Mouse (Mus musculus): ENCODE measurements around the gene Gm28048. TPM values are rescaled to one million over a fixed set of nuclear protein-coding genes. Genes with fewer than 3 reads are reported as not detected.

Gene Gm28048
- total RNA-seq, 2 experiments from 2014 or later, result 10.3 to 13.5 TPM

- intact Hi-C loops (cut with DNase I), result no loop called here
These were observed 155.8 kb downstream of the Gm28048 start for GRCm38 (mm10) chr11:22826051-22826450.

GRCm38 (mm10) chr11:22825548-22825947 lies 156.3 kb downstream of the Gm28048 start:
- intact Hi-C loops (cut with DNase I), result no loop called here
- DNase-seq (ENCODE audit: low spot score in 2 of 2), result no peak

More at GRCm38 (mm10) chr11:22826051-22826450, 155.8 kb downstream of the Gm28048 start:
- no peak for DNase-seq (ENCODE audit: low spot score in 2 of 2)

- DNase-seq (ENCODE audit: low spot score in 2 of 2), result no peak
- intact Hi-C loops (cut with DNase I), result no loop called here
These were observed 157.7 kb downstream of the Gm28048 start for GRCm38 (mm10) chr11:22824049-22824705.

DNA sequence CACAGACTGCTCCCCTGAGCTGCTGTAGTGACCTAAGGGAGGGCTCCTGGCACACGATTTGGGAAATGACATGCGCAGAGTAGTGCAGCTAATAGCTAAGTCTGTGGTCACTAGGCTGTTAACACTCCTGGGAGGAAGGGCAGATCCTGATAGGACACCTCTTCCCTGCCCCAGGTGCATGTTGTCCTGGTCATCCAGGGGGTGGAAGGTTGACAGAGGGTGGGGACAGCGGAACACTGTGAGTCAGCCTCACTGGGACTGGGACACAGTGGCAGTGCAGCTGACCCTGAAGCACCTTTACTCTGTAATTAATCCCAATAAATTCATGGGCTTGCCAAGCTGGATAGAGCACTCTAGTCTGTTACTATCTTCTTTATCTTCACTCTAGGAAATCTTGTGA lies 160.6 kb downstream of the Gm28048 start:
- intact Hi-C loops (cut with DNase I), result no loop called here
- no peak for DNase-seq (ENCODE audit: low spot score in 2 of 2)

- DNase-seq (ENCODE audit: low spot score in 2 of 2), result no peak
- intact Hi-C loops (cut with DNase I), result no loop called here
These were observed 163.5 kb downstream of the Gm28048 start for GRCm38 (mm10) chr11:22818371-22818770.

- intact Hi-C loops (cut with DNase I), result no loop called here
- DNase-seq (ENCODE audit: low spot score in 2 of 2), result no peak
These were observed 166.0 kb downstream of the Gm28048 start for GRCm38 (mm10) chr11:22815877-22816276.

DNA sequence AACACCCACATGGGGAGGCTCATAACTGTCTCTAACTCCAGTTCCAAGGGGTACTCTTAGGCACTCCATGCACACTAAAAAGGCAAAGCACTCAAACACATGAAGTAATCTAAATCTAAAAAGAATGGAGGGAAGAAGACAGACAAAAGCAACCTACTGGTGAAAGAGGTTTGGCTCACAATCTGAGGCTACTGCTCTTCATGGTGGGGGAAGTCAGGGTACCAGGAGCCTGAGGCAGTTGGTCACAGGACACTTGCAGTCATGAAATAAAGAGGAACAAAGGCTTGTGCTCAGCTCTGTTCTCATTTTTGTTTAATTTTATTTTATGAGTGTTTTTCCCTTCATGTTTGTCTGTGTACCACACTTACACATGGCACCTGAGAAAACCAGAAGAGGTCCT lies 166.7 kb downstream of the Gm28048 start:
- DNase-seq (ENCODE audit: low spot score in 2 of 2), result no peak
- intact Hi-C loops (cut with DNase I), result no loop called here

DNA sequence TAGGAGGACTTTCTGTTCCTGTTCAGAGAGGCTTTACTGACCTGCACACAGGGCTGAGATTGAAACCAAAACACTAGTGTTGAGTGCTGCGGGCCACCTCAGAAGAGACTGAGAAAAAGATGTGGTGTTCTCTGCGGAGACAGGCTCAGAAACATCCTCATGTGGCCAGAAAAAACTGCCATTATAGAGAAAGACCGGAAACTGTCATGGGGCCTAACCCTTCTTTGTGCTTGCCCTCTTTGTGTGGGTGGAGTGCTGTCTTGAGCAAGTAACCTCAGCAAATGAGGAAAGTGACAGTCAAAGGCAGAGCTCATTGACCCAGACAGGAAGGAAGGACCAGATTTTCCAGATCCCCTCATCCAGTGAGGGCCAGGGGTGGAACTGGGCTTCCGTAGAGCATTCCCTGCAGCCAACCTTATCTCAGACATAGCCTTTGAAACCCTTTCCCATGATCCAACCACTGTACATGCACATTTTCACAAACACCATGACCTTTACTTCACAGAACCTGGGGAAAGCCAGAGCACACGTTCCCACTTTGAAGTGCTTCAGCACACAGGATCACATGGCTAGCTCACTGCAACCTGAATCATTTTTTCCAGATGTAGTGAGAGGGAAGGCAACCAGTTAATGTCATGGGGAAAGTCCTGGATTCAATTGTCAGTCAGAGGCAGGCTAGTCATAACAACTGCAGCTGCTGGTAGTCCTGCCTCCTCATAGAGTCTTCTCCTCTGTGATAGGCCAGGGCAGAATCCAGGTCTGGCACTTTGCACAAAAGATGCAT lies 167.8 kb downstream of the Gm28048 start:
- intact Hi-C loops (cut with DNase I), result no loop called here
- DNase-seq (ENCODE audit: low spot score in 2 of 2), result no peak

DNA sequence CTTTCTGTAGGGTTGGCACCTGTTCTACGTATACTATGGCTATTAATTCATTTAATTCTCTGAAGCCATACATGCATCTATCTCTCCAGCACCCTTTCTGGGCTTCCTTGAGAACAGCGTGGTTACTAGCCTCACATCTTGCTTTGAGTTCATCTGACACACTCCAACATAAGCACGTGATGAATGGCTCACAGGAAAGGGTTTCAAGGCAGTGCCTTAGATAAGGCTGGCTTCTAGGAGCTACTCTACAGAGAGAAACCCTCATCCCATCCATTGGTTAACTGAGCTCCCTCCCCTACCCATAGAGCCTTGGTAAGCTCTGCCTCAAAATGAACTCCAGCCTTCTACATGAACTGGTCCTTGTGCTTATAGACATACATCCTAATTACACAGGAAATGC lies 168.5 kb downstream of the Gm28048 start:
- no peak for DNase-seq (ENCODE audit: low spot score in 2 of 2)
- intact Hi-C loops (cut with DNase I), result no loop called here

- no peak for DNase-seq (ENCODE audit: low spot score in 2 of 2)
- intact Hi-C loops (cut with DNase I), result no loop called here
These were observed 170.5 kb downstream of the Gm28048 start for GRCm38 (mm10) chr11:22811413-22811812.

- no peak for DNase-seq (ENCODE audit: low spot score in 2 of 2)
- intact Hi-C loops (cut with DNase I), result no loop called here
These were observed 172.3 kb downstream of the Gm28048 start for GRCm38 (mm10) chr11:22809465-22810096.

GRCm38 (mm10) chr11:22808040-22808439 lies 173.8 kb downstream of the Gm28048 start:
- intact Hi-C loops (cut with DNase I), result no loop called here
- DNase-seq (ENCODE audit: low spot score in 2 of 2), result no peak

- intact Hi-C loops (cut with DNase I), result no loop called here
- no peak for DNase-seq (ENCODE audit: low spot score in 2 of 2)
These were observed 176.7 kb downstream of the Gm28048 start for GRCm38 (mm10) chr11:22805171-22805570.

DNA sequence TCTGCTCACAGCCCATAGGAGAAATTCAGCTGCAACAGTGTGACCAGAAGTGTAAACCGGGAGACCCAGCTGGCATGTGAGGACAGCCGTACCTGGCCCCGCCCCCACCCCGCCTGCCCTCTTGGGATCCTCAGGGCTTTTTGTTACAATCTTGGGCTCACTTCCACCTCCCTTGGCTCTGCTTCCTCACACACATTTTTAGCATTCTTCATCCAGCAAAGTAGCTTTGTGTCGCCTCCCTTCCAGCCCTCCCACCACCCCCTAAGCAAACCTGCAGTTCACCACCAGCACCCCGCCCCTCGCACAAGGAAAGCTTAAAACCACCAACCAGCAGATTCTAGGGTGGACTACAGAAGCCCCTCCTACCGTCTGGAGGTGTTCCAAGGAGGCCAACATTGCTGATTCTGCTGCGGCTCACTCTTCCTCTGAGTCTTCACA lies 181.9 kb downstream of the Gm28048 start:
- no peak for DNase-seq (ENCODE audit: low spot score in 2 of 2)
- intact Hi-C loops (cut with DNase I), result no loop called here

GRCm38 (mm10) chr11:22798916-22799315 lies 183.0 kb downstream of the Gm28048 start:
- DNase-seq (ENCODE audit: low spot score in 2 of 2), result no peak

DNA sequence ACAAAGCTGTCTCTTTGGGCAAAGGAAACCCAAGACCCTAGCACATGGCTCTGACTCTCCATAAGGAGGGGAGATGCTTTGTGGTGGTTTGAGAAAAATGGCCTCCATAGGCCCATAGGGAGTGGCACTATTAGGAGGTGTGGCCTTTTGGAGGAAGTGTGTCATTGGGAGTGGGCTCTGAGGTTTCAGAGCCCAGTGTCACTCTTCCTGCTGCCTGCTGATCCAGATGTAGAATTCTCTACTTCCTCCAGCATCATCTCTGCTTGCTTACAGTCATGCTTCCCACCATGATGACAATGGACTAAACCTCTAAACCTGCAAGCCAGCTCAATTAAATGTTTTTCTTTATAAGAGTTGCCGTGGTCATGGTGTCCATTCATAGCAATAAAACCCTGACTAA lies 187.2 kb downstream of the Gm28048 start:
- intact Hi-C loops (cut with DNase I), result no loop called here
- DNase-seq (ENCODE audit: low spot score in 2 of 2), result no peak

More at GRCm38 (mm10) chr11:22798916-22799315, 183.0 kb downstream of the Gm28048 start:
- intact Hi-C loops (cut with DNase I), result no loop called here

GRCm38 (mm10) chr11:22793881-22794203 lies 188.0 kb downstream of the Gm28048 start:
- intact Hi-C loops (cut with DNase I), result no loop called here

DNA sequence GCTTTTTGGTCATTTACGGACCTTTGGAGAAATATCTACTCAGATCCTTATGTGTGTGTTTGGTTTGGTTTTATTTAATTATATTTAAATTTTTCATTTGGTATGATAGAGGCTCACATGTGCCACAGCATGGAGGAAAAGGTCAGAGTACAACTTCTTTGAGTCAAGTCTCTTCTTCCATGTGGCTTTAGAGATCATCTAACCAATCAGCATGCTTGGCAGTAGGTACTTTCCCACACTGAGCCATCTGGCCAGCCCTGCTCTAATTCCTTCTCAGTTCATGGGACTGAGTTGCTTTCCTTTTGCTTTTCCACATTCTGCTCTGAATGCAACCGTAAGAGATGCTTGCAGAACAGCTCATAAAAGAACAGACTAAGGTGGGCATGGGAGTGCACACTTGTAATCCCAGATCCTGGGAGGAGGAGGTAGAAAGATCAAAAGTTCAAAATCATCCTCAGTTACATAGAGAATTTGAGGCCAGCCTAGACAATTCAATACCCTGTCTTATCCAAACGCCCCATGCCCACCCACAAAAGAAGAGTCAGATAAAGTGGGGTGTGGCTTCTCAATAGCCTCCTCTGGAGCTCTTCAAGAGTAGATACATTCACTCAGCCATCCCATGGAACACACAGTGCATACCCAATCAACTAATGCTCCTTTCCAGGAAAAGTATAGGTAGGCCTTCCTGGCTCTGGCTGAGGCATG lies 188.6 kb downstream of the Gm28048 start:
- DNase-seq (ENCODE audit: low spot score in 2 of 2), result no peak
- intact Hi-C loops (cut with DNase I), result no loop called here

More at GRCm38 (mm10) chr11:22793881-22794203, 188.0 kb downstream of the Gm28048 start:
- DNase-seq (ENCODE audit: low spot score in 2 of 2), result no peak

- no peak for DNase-seq (ENCODE audit: low spot score in 2 of 2)
- intact Hi-C loops (cut with DNase I), result no loop called here
These were observed 189.7 kb downstream of the Gm28048 start for GRCm38 (mm10) chr11:22792149-22792548.

DNA sequence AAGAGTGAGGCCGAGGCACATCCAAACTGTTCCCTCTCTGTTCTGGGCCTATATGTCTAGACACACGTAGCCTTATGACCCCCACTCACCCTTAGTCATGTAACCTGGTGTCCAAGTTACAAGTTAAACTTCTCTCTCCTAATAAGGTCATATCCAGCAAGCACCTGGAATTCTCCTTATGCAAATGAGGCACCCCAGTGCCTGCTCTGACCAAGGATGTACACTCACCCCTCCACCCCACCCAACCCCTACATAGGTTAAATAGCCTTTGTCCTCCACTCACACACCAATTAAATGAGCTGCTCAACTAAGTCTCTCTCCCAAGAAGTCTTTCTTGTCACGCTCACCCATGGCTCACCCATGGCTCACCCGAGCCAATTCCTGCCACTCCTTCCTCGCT lies 190.2 kb downstream of the Gm28048 start:
- no peak for DNase-seq (ENCODE audit: low spot score in 2 of 2)
- intact Hi-C loops (cut with DNase I), result no loop called here

Measured in left cerebral cortex, postnatal 14 days (tissue).